Mouse (Mus musculus) activated CD4-positive, CD25-positive, alpha-beta regulatory T cell (primary cell): ENCODE results near the gene 4930402F06Rik. TPM values are rescaled to one million over a fixed set of nuclear protein-coding genes. Genes with fewer than 3 reads are reported as not detected.

Experiments used
- polyA plus RNA-seq, 2 experiments: library from polyadenylated mRNA; unstranded; fragments of 100-300 nt; shearing (Covaris generic); gene quantifications; one replicate each; pipeline ENCODE4 v1.2.1; 2017

The 4930402F06Rik gene
- polyA plus RNA-seq, result not detected

GRCm38 (mm10) chr2:35397096-35397495 lies at the start of gene 4930402F06Rik:
Gene 4930402F06Rik, minus strand, starts transcription at chr2:35397175.

GRCm38 (mm10) chr2:35367629-35368028 lies 29.3 kb downstream of the 4930402F06Rik start, which contains the start of gene 4930568D16Rik:
Gene 4930568D16Rik, minus strand, starts transcription at chr2:35367729.

GRCm38 (mm10) chr2:35336388-35337280 lies 60.3 kb downstream of the 4930402F06Rik start, which contains the start of gene Stom:
Gene Stom, minus strand, starts transcription at chr2:35336976.

Other genes starting within 250 kb of the 4930402F06Rik start
- gene Rab14, start 196.1 kb downstream of the 4930402F06Rik start, polyA plus RNA-seq, result 100 to 1,000 TPM; 165 to 198 TPM
- gene Gsn, start 140.8 kb downstream of the 4930402F06Rik start, polyA plus RNA-seq, result 10 to 100 TPM; 37.6 to 56.7 TPM
- gene Stom, start 60.2 kb downstream of the 4930402F06Rik start, polyA plus RNA-seq, result 1 to 10 TPM; 3.2 to 6.5 TPM
- not detected for gene 4930568D16Rik, start 29.4 kb downstream of the 4930402F06Rik start, polyA plus RNA-seq
- gene Ggta1, start 66.1 kb upstream of the 4930402F06Rik start, polyA plus RNA-seq, result 10 to 100 TPM; 14.5 to 24.0 TPM
- gene Dab2ip, start 161.1 kb upstream of the 4930402F06Rik start, polyA plus RNA-seq, result 1 to 10 TPM; 1.1 to 3.0 TPM